Mouse (Mus musculus) E14TG2a.4 (cell line): ENCODE results near the gene Efemp2.
"Not testable (repeated sequence)": the region's sequence is repeated elsewhere in the genome, so short reads cannot be mapped to it uniquely, and the experiment has no call there.

Experiments
- CTCF ChIP-seq: conservative IDR thresholded peaks from 2 replicates; pipeline ENCODE4 v1.5.1; 2014; ENCODE audit warnings: low read length
- POU5F1 ChIP-seq: IDR thresholded peaks from 2 replicates; pipeline ENCODE4 v1.6.1; 2014; ENCODE audit warnings: low read length, borderline replicate concordance

DNA sequence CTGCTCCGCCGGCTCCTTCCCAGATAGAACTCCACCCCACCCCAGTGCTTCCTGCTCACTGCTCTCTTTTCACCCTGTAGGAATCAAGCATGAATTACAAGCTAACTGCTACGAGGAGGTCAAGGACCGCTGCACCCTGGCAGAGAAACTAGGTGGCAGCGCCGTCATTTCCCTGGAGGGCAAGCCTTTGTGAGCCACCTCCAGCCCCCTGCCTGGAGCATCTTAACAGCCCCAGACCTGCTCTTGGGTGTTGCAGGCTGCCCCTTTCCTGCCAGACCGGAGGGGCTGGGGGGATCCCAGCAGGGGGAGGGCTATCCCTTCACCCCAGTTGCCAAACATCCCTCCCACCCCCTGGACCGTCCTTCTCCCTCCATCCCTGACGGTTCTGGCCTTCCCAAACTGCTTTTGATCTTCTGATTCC, 19.6 kb downstream of the Efemp2 start:
- TF ChIP-seq CTCF = peak; percentile 8; the same call in 1 of the 2 replicates
- TF ChIP-seq POU5F1 = not testable (repeated sequence)
